Mouse (Mus musculus) bone marrow macrophage, adult 2 months (primary cell): ENCODE data around the gene Inava.

Source experiments
- CTCF ChIP-seq: IDR thresholded peaks from 2 replicates; pipeline ENCODE4 v1.5.1; 2012; ENCODE audit warnings: low read depth, mild to moderate bottlenecking, low read length, moderate library complexity
- POLR2A ChIP-seq: IDR thresholded peaks from 2 replicates; pipeline ENCODE4 v1.6.1; 2012; ENCODE audit warnings: mild to moderate bottlenecking, low read depth, low read length, borderline replicate concordance

DNA sequence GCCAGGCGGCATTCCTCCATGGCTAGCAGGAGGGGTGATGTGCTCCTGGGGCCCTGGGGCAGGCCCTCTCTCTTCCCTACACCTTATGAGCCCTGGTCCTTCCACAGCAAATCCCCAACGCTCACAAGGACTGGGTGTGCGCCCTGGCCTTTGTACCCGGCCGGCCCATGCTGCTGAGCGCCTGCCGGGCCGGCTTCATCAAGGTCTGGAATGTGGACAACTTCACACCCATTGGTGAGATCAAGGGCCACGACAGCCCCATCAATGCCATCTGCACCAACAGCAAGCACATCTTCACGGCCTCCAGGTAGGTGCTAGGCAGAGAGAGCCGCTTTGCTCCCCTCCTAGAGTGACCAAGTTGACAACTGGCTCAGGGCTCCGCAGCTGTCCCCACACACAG is 61.4 kb downstream of the Inava start:
- TF ChIP-seq CTCF (no peak), POLR2A (no peak)
